Mouse (Mus musculus): ENCODE data around the gene Cdh4.

- TF ChIP-seq CTCF (IDR thresholded peaks at IDR 0.05; ENCODE audit: control insufficient read depth, insufficient read depth, low read length) = no peak
- no peak for TF ChIP-seq POLR2A (IDR thresholded peaks at IDR 0.05; ENCODE audit: borderline replicate concordance, control insufficient read depth, low read depth, low read length)
Measured at GRCm38 (mm10) chr2:179565611-179566010, 123.4 kb downstream of the Cdh4 start.
